Mouse (Mus musculus) heart, postnatal 14 days (tissue): ENCODE results near the gene Capn7. TPM values are rescaled to one million over a fixed set of nuclear protein-coding genes. Genes with fewer than 3 reads are reported as not detected.

Experiments
- DNase-seq, 2 experiments: peaks; one replicate each; pipeline ENCODE4 v3.0.0; 2021 to 2022
- intact Hi-C: fragments of 180-260 bp; cut with DNase I; formaldehyde crosslinking; loops from one replicate; pipeline ENCODE4 v1.15.1; 2025
- total RNA-seq, 2 experiments: library from RNA; stranded (reverse); gene quantifications; 2 replicates each; pipeline ENCODE4 v1.2.3; 2021

The Capn7 gene
- total RNA-seq, 2 experiments from 2014 or later, result 31.3 to 31.5 TPM

- no peak for DNase-seq
- intact Hi-C loops, result no loop called here
These were observed 57.1 kb downstream of the Capn7 start for GRCm38 (mm10) chr14:31393546-31393890.

GRCm38 (mm10) chr14:31393936-31394630 is 57.6 kb downstream of the Capn7 start:
- DNase-seq, result no peak
- intact Hi-C loops, result no loop called here

GRCm38 (mm10) chr14:31394822-31395532 is 58.5 kb downstream of the Capn7 start:
- intact Hi-C loops, result no loop called here
- DNase-seq, result no peak

- intact Hi-C loops, result no loop called here
These were observed 59.3 kb downstream of the Capn7 start for GRCm38 (mm10) chr14:31395629-31396199.

GRCm38 (mm10) chr14:31396428-31396827 is 60.0 kb downstream of the Capn7 start:
- intact Hi-C loops, result no loop called here
- DNase-seq, result no peak

More at GRCm38 (mm10) chr14:31395629-31396199, 59.3 kb downstream of the Capn7 start:
- no peak for DNase-seq

- intact Hi-C loops, result no loop called here
These were observed 60.9 kb downstream of the Capn7 start for GRCm38 (mm10) chr14:31397353-31397752.

GRCm38 (mm10) chr14:31397791-31398595 is 61.6 kb downstream of the Capn7 start:
- intact Hi-C loops, result no loop called here
- peak; percentile 57 to 67 for DNase-seq

More at GRCm38 (mm10) chr14:31397353-31397752, 60.9 kb downstream of the Capn7 start:
- no peak for DNase-seq

GRCm38 (mm10) chr14:31398819-31399218 is 62.4 kb downstream of the Capn7 start:
- intact Hi-C loops, result no loop called here
- DNase-seq, result no peak

GRCm38 (mm10) chr14:31399271-31399670 is 62.8 kb downstream of the Capn7 start:
- DNase-seq, result no peak
- intact Hi-C loops, result no loop called here

GRCm38 (mm10) chr14:31400246-31400645 is 63.8 kb downstream of the Capn7 start:
- intact Hi-C loops, result no loop called here
- no peak for DNase-seq

GRCm38 (mm10) chr14:31400896-31401295 is 64.5 kb downstream of the Capn7 start:
- DNase-seq, result no peak
- intact Hi-C loops, result no loop called here

- no peak for DNase-seq
- intact Hi-C loops, result no loop called here
These were observed 65.5 kb downstream of the Capn7 start for GRCm38 (mm10) chr14:31401918-31402427.

GRCm38 (mm10) chr14:31402693-31403092 is 66.3 kb downstream of the Capn7 start:
- intact Hi-C loops, result no loop called here
- DNase-seq, result no peak

GRCm38 (mm10) chr14:31403556-31403955 is 67.1 kb downstream of the Capn7 start:
- intact Hi-C loops, result no loop called here
- DNase-seq, result no peak

GRCm38 (mm10) chr14:31403995-31404394 is 67.6 kb downstream of the Capn7 start:
- intact Hi-C loops, result no loop called here
- DNase-seq, result no peak

GRCm38 (mm10) chr14:31404663-31405062 is 68.2 kb downstream of the Capn7 start:
- no peak for DNase-seq
- intact Hi-C loops, result no loop called here

- intact Hi-C loops, result no loop called here
- DNase-seq, result no peak
These were observed 69.2 kb downstream of the Capn7 start for GRCm38 (mm10) chr14:31405652-31406051.

GRCm38 (mm10) chr14:31406154-31406810 is 69.8 kb downstream of the Capn7 start:
- intact Hi-C loops, result no loop called here
- no peak for DNase-seq

- DNase-seq, result no peak
- intact Hi-C loops, result no loop called here
These were observed 70.8 kb downstream of the Capn7 start for GRCm38 (mm10) chr14:31407208-31407607.
